Mouse (Mus musculus): Measurements from ENCODE around the gene Ubxn6.
"Not testable (repeated sequence)": the region's sequence is repeated elsewhere in the genome, so short reads cannot be mapped to it uniquely, and the experiment has no call there.

Gene Ubxn6

DNA sequence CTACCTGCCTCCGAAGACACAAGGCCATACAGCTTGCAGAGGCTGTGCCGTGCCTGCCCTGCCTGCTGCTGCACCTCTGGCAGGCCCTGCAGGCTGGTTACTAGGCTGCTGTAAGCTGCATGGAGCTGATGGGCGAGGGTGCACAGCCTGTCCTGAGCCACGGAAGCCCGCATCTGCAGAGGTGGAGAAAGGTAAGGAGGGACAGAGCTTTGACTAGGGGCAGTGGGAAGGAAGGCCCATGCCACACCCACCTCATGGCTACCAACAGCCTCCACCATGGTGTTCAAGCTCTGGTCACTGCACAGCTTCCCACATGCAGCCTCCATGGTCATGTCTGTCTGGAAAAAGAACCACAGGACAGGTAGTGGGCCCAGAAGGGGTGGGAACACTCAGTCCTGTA lies 27.3 kb upstream of the Ubxn6 start:
- in situ Hi-C loops (cut with MboI), result no loop called here

DNA sequence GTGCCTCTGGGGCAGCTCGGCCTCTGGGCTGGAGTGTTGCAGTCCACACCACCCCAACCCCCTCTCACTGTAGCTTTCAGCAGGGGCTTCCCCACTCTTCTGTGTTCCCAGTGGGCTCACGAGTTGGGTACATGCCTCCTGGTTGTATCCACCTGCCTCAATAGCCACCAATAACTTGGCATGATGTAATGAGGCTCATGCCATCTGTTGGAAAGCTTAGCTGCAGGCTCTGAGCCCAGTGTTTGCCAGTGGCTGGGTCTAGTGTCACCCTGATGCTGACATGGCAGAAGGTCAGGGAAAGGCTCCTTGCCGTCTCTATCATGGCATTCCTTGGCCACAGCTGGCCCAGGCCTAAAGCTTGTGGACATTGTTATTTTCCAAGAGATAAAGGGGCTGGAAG lies 26.0 kb upstream of the Ubxn6 start:
- in situ Hi-C loops (cut with MboI), result no loop called here

DNA sequence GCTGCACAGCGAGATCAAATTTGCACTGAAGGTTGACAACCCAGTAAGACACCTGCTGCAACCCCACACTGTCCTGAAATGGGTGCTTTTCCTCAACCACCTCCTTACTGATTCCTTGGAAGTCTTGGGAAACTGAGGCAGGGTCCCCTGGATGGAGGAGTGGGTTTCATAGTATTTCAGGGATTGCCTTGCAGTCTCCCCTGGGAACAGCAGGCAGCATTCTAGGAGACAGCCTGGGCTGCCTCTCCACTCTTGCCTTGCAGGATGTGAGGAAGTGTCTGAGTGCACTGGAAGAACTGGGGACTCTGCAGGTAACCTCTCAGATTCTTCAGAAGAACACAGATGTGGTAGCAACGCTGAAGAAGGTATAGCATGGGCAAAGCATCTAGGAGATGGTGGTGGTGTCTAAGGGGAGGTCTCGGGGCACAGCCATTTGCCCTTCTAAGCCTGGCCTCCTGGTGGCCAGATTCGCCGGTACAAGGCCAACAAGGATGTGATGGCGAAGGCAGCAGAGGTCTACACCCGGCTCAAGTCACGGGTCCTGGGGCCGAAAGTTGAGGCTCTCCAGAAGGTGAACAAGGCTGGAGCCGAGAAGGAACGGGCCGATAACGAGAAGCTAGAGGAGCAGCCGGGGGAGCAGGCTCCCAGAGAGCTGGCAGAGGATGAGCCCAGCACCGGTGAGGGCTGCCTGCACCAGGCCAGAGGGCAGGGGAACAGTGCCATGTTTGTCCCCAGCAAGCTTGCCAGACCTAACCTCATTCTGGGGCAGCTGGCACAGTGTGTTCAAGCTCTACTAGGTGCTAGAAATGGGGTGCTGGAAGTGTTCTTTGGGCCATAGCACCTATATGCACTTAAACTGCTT lies 24.1 kb upstream of the Ubxn6 start:
- in situ Hi-C loops (cut with MboI), result no loop called here

DNA sequence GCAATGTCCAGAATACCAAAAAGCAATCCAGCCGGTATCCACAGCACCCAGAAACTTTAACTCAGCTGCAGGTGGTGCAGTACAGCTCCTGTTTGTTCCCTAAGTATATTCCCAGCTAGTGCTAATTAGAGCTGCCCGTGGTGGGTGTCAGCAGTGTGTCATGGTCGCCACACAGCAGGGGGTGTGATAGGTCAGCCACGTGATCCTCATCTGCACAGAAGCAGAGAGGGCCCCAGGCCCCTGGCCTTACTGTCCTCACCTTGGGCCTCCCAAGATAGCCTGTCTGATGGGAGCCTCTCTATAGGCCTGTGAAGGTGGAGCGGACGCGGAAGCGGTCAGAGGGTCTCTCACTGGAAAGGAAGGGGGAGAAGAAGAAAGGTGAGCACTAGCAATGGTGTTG lies 23.4 kb upstream of the Ubxn6 start:
- in situ Hi-C loops (cut with MboI), result no loop called here

DNA sequence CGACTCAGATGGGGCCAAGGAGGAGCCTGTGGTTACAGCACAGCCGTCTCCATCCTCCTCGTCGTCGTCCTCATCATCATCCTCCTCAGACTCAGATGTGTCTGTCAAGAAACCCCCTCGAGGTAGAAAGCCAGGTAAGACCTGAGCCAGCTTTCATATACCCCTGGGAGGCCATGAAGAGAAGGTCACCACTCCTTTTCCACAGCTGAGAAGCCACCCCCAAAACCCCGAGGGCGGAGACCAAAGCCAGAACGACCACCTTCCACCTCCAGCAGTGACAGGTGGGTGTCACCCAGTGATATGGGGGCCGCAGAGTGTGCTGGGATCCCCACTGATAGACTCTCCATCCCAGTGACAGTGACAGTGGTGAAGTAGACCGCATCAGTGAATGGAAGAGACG lies 22.1 kb upstream of the Ubxn6 start:
- in situ Hi-C loops (cut with MboI), result no loop called here

DNA sequence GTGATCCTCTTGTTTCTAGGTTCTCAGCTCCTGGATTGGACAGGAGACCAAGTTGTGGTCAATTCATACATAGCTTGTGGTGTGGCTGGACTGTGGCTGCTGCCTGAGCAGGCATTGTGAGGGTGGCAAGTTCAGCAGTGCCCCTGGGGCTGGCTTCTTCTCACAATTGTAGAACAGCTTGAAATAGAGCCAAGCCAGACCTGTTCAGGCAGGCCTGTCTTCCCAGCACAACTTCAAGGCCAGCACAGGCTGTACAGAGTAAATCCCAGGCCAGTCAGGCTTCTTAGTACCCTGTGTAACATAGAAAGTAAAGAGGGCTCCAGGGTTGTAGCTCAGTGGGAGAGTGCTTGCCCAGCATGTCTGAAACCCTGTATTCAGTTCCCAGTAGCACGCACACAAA lies 18.0 kb upstream of the Ubxn6 start:
- in situ Hi-C loops (cut with MboI), result no loop called here

DNA sequence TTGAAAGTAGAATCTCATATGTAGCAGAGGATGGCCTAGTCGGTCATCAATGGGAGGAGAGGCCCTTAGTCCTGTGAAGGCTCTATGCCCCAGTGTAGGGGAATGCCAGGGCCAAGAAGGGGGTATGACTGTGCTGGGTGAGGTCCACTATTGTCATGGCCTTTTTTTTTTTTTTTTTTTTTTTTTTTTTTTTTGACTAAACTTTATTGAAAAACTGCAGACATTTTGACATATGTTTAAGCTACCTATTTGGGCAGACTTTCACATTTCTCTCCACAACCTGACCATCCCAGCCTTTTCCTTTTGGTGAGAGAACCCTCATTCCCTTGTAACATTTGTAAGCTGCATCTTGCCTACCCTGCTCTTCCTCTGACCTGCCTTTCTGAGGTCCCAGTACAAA lies 17.5 kb upstream of the Ubxn6 start:
- in situ Hi-C loops (cut with MboI), result no loop called here

DNA sequence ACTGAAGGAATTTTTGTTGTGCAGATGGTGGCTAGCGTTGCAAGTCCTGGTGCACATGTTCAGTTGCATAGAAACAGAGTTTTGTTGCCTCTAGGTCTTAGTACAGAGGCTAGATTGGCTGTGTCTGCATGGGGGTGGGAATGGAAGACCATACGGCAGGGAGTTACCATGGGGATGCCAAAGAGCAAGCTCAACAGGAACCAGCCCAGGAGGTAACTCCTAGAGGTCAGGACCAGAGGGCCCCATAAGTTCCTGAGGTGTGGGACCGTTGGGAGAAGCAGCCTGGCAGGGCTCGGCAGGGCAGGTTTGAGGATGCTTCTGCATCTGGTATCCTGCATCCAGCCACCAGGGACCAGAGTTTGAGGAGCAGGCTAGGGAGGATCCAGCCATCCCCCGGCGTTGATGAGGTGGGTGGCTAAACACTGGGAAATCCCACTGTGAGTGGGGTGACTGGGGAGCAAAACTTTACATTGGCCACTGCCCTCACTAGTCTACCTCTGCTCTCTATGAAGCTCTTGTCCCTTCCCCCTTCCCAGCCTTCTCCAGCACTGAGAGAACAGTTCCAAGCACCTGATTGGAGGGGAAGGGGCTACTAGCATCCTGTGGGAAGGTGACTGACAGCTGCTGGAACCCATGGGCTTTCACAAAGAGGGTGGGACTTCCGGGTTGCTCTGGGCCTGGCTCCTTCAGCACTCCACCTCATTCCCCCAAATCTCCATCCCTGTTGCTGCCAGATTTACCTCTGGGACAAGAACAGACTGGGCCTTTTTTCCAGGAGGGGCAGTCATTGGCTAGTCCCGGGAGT lies 6.2 kb upstream of the Ubxn6 start:
- in situ Hi-C loops (cut with MboI), result no loop called here

DNA sequence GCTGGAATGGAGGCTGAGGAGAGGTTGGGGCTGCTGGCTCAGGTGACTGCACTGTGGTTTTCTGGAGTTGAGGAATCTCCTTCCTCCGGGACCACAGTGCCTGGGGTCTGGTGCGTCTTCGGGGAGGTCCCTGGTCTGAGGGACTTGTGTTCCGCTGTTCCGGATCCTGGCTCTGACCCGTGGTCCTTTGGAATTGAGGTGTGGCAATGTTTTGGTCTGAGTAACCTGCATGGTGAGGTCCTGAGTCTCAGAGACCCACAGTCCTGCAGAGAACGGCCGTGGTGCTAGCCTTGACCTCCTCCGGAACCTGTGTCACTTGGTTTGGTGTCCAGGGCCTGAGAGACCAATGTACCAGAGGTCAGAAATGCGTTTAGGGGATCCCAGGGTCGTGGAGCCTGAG lies 5.1 kb upstream of the Ubxn6 start:
- in situ Hi-C loops (cut with MboI), result no loop called here

DNA sequence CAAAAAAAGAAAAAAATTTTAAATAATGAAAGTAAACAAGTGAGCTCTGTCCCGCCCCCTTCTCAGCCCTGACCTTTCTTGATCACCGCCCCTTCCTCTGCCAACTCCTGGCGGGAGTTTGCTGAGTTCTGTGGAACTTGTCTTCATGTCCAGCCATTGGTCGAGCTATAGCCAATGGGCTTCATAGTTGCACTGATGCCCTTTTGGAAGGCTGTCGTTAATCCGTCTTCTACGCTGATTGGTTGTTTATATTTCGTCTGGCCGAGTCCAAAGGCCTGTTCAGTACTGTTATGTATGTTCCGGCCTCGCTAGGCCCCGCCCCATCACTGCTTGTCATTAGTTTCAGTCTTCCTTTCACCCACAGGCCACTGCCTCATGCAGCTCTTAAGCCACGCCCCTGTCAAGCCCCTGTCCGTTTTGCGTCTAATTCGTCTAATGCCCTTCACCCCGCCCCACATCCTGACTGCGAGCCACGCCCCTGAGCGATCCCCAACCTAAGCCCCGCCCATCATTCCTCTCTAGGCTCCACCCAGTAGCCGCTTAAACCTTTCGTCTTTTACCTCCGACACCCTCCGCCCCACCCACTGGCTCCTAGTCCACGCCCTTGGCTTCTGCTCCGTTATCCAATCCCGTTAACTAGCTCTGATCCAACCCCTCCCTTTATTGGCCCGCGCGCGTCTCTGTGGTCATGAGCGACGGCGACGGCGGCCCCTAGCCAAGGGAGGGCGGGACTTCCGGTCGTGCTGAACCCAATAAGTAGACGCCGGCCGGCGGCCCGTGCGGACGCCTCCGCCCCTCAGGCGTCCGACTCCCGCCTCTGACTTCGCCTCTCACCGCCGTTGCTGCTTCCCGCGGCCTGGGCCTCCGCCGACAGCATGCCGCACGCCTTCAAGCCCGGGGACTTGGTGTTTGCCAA lies 4.3 kb upstream of the Ubxn6 start, which contains the start of gene Hdgfl2:
Gene Hdgfl2 (plus strand): TSS at position 755 of the 916 bp plus-strand sequence.
- in situ Hi-C loops (cut with MboI), result no loop called here

DNA sequence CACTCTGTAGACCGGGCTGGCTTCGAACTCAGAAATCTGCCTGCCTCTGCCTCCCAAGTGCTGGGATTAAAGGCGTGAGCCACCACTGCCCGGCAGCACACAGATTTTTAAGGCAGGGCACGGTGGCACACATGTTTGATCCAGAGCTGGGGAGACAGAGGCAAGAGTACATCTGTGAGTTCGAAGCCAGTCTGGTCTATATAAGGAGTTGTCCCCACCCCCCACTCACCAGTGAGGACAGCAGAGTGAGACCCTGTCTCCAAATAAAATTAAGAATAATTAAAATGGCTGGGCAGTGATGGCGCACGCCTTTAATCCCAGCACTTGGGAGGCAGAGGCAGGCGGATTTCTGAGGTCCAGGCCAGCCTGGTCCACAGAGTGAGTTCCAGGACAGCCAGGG lies 3.5 kb upstream of the Ubxn6 start:
- in situ Hi-C loops (cut with MboI), result not testable (repeated sequence)

DNA sequence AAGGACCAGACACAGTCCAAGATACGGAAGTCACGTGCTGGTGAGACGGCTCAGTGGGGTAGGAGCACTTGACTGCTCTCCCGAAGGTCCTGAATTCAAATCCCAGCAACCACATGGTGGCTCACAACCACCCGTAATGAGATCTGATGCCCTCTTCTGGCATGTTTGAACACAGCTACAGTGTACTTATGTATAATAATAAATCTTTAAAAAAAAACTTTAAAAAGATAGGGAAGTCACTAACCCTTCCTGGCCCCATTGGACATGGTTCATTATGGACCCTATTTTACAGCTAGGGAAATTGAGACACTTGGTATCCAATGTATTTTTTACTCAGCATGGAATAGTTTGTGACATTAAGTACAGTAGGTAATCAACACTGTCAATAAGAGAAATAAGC lies 2.7 kb upstream of the Ubxn6 start:
- in situ Hi-C loops (cut with MboI), result no loop called here

DNA sequence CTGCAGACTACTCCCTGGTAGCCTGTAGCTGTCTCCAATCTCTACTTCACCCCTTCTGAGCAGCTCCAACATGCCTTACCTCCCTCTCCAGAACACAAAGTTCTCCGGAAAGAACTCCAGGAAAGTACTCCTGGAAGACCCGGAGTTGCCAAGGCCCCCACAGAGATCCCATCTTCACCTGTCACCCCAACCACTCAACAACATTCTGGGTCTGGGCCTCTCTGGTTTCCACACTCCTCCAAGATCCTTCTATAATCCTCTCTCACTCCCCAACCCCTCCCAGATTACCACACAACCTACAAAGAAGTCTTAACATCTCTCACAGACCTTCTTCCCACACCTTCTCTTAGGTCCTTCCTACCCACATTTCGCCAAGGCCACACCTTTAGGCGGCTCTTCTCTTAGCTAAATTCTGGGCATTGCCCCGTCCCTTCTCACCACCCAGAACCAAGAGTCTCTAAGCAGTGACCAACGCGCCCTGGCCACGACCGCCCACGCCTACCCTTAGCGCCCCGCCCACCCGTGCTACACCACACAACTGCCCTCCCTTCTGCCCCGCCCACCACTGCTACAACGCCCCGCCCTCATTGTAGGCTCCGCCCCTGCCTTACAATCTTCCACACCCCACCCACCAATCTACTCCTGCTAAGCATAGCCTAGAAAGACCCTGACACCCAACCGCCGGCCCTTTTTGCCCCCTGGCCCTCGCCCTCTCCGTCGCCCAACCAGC lies 566 bp downstream of the Ubxn6 start:
- in situ Hi-C loops (cut with MboI), result no loop called here

DNA sequence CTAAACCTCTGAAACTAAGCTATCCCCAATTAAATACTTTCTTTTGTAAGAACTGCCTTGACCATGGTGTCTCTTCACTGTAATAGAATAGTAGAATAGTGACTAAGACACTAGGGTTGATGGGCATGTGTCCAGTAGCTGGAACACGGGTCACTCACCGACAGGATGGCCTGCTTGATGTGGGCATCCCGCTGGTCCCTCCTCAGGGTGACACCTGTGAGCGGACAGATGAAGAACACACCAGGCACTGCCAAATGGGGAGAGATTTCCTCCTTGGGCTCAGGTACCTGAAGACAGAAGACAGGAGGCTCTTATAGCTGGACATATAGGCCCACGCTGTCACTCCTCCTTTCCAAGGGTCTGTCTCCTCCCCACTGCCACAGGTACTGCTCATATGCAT lies 2.6 kb downstream of the Ubxn6 start:
- in situ Hi-C loops (cut with MboI), result no loop called here

DNA sequence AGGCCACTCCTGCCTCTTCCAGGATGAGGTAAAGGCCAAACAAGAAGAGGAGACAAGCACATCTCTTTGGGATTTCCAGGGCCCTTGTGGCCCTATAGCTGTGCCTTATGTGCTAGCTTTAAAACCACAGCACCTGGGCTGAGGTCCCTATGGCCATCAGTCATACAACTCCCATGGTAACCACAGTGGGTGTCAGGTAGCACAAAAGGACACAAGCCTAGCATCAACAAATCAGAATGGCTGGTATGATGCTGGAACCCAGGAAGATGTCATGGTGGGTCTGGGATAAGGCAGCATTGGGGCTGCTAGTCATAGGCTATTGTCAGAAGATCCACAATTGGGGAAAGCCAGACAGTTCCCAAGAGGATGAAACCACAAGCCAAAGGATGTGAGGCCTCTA lies 3.7 kb downstream of the Ubxn6 start:
- in situ Hi-C loops (cut with MboI), result no loop called here

DNA sequence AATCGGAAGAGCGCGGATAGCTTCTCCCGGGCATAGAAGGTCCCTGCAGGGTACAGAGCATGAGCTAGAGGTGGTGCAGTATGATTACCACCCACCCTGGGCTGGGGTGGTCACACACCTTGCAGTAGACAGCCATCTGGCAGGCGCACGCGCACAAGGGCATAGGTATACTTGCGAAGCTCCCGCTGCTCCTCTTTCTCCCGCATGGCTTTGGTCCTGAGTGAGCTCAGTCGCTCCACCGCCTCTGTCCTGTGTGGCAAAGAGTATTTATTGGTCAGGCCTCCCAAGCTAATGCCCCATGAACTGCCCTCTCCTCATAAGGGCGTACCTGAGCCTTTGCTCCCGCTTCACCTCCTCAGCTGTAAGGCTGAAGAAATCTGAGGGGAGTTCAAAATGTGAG lies 5.8 kb downstream of the Ubxn6 start:
- in situ Hi-C loops (cut with MboI), result no loop called here

DNA sequence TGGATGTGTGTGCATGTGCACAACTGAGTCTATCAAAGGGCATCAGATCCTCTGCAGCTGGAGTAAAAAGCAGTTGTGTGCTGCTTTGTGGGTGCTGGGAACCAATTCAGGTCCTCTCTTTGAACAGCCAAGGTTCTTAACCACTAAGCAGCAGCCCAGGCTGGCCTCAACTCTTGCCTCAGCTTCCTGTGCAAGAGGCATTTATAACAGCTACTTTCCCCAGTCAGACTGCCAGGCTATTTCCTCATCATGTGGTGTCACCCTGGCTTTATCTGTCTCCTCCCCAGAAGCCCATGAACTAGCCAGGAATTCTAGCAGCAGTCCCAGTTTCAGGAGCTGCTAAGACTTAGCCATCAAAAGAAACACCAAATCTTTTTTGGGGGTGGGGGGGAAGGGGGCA lies 8.4 kb downstream of the Ubxn6 start:
- in situ Hi-C loops (cut with MboI), result no loop called here

DNA sequence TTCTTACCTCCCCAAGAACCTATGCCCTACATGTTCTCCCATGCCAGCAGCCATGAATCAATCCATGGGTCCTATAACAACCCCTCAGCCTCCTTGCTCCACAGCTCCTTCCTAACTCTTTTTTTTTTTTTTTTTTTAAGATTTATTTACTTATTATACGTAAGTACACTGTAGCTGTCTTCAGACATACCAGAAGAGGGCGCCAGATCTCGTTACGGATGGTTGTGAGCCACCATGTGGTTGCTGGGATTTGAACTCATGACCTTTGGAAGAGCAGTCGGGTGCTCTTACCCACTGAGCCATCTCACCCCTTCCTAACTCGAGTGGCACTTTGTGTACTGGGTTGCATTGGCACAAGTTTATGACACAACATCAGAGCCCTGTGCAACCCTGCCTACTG lies 9.1 kb downstream of the Ubxn6 start:
- in situ Hi-C loops (cut with MboI), result not testable (repeated sequence)

DNA sequence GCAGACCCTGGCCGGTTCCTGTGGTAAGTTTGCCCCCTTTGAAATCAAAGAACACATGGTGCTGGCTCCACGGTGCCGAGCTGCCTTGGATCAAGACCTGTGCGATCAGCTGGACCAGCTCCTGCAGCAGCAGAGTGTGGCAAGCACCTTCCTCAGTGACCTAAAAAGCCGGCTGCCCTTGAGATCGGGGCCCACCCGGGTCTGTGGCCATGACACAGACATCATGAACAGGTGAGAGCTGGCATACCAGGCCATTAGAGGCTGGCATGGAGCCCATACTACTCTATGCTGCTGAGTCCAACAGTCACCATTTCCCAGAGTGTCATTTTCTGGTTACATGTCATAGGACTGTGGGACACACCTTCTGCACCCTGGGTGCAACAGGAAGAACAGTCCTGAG lies 12.7 kb downstream of the Ubxn6 start:
- in situ Hi-C loops (cut with MboI), result no loop called here

DNA sequence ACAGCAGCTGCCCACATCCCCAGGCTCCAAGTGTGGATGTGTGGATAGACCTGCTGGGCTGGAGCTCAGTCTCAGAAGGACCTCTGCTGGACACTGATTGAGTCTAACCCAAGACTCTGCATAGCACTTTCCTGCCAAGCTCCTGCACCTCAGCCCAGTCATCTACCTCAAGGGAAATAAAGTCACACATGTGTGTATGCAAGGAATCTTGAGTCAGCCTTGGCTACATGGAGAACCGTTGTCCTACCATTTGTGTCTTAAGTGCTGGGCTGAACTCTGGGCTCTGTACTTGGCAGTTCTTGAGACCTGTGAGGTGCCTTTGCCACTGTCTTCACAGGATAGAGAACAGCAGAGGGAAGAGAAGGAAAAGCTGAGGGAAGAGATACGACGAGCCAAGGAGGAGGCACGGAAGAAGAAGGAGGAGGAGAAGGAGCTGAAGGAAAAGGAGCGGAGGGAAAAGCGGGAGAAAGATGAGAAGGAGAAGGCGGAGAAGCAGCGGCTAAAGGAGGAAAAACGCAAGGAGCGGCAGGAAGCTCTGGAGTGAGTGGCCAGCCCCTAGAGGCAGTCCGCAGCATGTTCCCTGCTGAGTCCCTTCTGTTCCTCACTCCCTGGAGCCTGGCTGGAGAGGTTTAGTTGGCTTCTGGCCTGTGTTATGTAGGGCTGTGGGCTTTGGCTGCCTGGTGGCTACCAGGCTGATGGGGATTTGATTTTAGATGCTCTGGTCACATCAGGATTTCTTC lies 17.3 kb downstream of the Ubxn6 start:
- in situ Hi-C loops (cut with MboI), result no loop called here
